Mouse (Mus musculus) lung, adult 2 months (tissue): Measurements from ENCODE around the gene Pgbd1. TPM values are rescaled to one million over a fixed set of nuclear protein-coding genes. Genes with fewer than 3 reads are reported as not detected.
A peak's percentile ranks its signal among the peaks of the same experiment; 100 is the strongest.
"Not testable (repeated sequence)": the region's sequence is repeated elsewhere in the genome, so short reads cannot be mapped to it uniquely, and the experiment has no call there.

Experiments
- DNase-seq: peaks from one replicate; pipeline ENCODE4 v3.0.0; 2022
- H3K4me1 ChIP-seq: fragments of 200-500 bp; 2 replicates; pipeline ENCODE4 v1.6.1; 2011; ENCODE audit warnings: low read length; ENCODE audit not compliant: control insufficient read depth, insufficient read depth
- H3K4me3 ChIP-seq: fragments of 200-500 bp; replicated peaks from 2 replicates; pipeline ENCODE3; 2011; ENCODE audit warnings: low read depth, mild to moderate bottlenecking, control low read depth, low read length; ENCODE audit errors: extremely low read depth
- CTCF ChIP-seq: fragments of 200-500 bp; IDR thresholded peaks from 2 replicates; pipeline ENCODE4 v1.5.1; 2011; ENCODE audit warnings: mild to moderate bottlenecking, low read length, control low read depth; ENCODE audit not compliant: insufficient read depth
- POLR2A ChIP-seq: fragments of 200-500 bp; IDR thresholded peaks from 2 replicates; pipeline ENCODE4 v1.6.1; 2011; ENCODE audit warnings: low read depth, mild to moderate bottlenecking, control low read depth, low read length, borderline replicate concordance; ENCODE audit errors: extremely low read depth
- WGBS: fragments of 180-500 bp; shearing (Covaris S2); methylation state at CpG from one replicate; pipeline ENCODE4 v1.1.7; 2018; 5-methylcytosine and 5-hydroxymethylcytosine counted together
- polyA plus RNA-seq: library from polyadenylated mRNA; depleted of rRNA; stranded (reverse); fragments of >200 nt; gene quantifications from 2 replicates; pipeline ENCODE4 v1.2.3, GENCODE M21; 2012; rRNA removed

Pgbd1 gene
- polyA plus RNA-seq, 1 experiment = 0.73 TPM

DNA sequence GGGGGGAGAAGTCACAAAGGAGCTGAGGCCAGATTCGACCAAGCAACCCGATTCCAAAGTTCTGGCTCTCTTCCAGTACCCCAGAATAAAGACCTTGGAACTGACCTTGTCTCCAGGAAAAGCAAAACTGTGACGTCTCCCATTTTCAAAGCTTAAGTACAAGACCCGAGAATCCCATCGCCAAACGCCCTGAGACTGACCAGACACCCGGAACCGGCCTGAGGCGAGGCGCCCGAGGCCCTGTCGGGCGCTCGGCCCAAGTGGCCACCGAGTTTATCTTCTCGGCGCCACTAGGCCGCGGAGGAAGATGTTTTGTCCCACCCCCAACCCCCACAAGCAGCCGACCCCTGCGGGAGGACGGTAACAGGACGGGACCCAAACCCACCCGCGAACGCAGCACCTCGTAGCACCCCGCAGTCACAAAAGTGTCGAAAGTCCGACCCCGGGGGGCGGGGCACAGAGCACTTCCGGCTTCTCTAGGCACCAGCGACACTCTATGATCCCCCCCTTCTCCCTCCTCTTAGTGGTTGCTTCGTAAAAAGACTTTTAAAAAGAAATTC lies 38.5 kb downstream of the Pgbd1 start, which contains the start of gene Zkscan3:
Gene Zkscan3, minus strand, starts transcription at position 469 of the 560 bp plus-strand sequence.
- TF ChIP-seq CTCF (no peak), POLR2A (peak; percentile 80; the same call in 1 of the 2 replicates)
- under 1% methylated on average over 35 of the region's 35 CpGs for WGBS
- H3K4me3 ChIP-seq = peak within 1 kb of the TSS; percentile 100
- DNase-seq = peak; percentile 83
- H3K4me1 ChIP-seq = peaks cover 5% of the 10 kb centered on the region; the same call in 1 of the 2 replicates

DNA sequence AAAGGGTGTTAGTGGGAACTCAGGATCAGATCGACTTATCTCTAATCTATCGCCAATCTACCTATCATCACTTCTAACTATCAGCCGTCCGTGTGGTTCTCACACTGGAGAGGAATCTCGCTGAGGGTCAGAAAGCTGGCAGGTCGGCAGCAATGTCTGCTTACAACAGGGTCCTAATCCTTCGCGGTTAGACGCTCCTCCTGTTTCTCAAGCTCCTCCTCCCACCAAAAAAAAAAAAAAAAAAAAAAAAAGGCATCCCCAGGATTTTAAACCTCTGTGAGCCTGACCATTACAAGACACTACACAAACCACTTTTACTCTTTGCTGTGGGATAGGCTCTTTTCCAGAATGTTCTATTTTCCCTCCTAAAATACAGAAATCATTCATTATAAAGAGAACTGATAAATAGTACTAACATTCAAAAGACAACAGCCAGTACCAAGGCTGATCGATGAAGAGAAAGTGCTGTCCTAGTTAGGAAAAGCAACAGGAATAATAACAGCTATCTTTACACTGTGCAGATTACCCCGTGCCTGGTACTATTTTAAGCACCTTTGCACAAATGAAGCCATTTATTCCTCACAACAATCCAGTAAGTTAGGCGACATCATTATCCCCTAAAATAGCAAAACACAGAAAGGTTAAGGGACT lies 39.1 kb downstream of the Pgbd1 start:
- no peak for TF ChIP-seq POLR2A
- TF ChIP-seq CTCF = no peak
- H3K4me3 ChIP-seq = peak overlapping the region; percentile 100
- no peak for DNase-seq
- H3K4me1 ChIP-seq = peaks cover 6% of the 10 kb centered on the region; the same call in 1 of the 2 replicates
- 11% methylated on average over 12 of the region's 12 CpGs for WGBS

DNA sequence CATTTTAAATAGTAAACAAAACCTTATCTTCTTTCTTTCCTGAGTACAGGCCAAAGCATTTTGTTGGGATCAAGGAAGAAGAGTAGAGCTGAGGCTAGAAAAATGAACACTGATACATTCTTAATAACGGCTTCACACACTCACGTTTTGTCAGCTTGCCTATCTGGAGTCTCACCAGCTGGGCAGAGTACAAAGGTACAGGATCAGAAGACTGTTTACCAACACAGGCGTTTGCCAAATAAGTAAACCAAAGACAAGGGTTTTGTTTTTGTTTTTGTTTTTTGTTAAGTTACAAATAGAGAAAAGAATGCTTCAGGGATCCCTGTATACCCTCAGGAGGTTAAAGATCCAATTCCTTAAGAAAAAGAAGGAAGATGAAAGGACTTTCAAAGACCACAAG lies 39.7 kb downstream of the Pgbd1 start:
- 60% methylated on average over 3 of the region's 3 CpGs for WGBS
- peaks cover 6% of the 10 kb centered on the region; the same call in 1 of the 2 replicates for H3K4me1 ChIP-seq
- no peak overlapping the region for H3K4me3 ChIP-seq

DNA sequence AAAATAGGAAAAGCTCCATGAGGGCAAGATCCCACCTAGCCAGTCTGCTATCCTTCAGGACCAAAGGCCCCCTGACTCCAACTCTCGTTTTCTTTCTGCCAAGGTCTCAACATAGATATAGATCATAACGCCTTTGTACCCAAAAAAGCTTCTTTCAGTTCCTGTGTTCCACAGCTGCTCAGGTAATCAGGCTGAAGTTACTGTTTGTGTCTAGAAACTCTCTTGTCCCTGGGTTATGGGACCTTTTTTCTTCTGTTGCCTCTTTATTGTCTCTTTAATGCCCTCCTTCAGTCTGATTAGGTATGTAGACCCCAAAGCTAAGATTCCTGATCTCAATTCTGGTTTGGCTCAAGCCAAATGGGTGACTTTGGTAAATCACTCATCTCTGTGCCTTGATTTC lies 43.4 kb downstream of the Pgbd1 start:
- Histone ChIP-seq H3K4me3 (no peak overlapping the region), H3K4me1 (peaks cover 6% of the 10 kb centered on the region; the same call in 1 of the 2 replicates)
- no peak for TF ChIP-seq POLR2A
- TF ChIP-seq CTCF = no peak
- no peak for DNase-seq
- WGBS = 81% methylated on average over 2 of the region's 2 CpGs

More for the DNA sequence above, 39.7 kb downstream of the Pgbd1 start:
- TF ChIP-seq POLR2A (no peak), CTCF (no peak)
- no peak for DNase-seq

DNA sequence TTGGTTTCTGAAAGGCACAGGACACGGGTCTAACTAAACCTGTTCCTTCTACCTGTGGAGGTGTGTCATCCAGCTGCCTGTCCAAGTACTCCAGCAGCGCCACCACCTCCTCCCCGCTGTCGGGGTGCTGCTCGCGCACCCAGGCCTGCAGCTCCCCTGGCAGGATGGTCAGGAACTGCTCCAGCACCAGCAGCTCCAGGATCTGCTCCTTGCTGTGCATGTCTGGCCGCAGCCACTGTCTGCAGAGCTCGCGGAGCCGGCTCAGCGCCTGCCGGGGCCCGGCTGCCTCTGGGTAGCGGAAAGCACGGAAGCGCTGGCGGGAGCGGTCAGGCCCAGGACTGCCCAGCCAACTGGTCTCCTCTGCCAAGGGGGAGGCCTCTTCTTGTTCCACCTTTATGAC lies 44.8 kb downstream of the Pgbd1 start:
- DNase-seq = peak; percentile 34
- H3K4me1 ChIP-seq, H3K4me3 ChIP-seq: not testable (repeated sequence)
- WGBS = 91% methylated on average over 18 of the region's 18 CpGs

DNA sequence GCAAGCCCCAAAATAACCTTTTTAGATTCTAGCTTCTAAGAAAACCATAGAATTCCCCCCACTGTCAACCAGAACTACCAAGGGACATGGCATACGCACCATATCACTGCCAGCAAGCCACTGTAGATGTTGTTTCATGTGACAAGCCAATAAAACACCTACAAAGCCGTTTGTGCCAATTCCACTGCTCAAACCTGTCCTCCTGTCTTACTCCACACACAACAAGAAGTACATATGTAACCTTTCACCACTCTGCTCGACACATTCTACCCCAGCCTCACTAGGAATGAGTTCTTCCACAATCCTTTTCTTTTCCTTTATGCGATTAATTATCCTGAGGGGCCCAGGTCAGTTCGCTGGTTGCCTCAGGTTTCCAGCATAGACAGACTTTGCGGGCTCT lies 45.2 kb downstream of the Pgbd1 start:
- TF ChIP-seq POLR2A (no peak), CTCF (no peak)
- WGBS = 90% methylated on average over 6 of the region's 6 CpGs
- 0 out of 2 replicates have a peak, but pooled peaks cover 4% of the 10 kb centered on the region for H3K4me1 ChIP-seq
- H3K4me3 ChIP-seq = no peak overlapping the region
- DNase-seq = no peak

DNA sequence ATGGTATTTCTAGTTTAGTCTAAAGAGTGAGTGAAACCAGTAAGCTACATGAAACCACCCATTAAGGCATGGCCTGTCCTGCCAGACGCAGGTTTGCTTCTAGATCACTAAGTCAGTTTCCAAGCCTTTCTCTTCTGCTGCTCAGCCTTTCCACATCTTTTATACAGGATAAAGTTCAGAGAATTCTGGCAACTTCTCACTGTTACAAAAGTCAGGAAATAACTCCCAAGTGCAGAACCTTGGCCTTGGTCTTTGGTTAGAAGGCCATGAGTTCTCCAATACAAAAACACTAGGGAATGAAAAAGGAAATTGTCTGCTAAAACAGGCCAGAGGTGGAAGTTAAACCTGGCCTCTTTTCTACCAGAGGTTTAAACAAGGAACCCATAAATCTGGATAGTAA lies 45.6 kb downstream of the Pgbd1 start:
- TF ChIP-seq CTCF = no peak
- TF ChIP-seq POLR2A = no peak
- Histone ChIP-seq H3K4me1 (0 out of 2 replicates have a peak, but pooled peaks cover 4% of the 10 kb centered on the region), H3K4me3 (no peak overlapping the region)
- DNase-seq = no peak
- WGBS = 98% methylated on average over 1 of the region's 1 CpGs

DNA sequence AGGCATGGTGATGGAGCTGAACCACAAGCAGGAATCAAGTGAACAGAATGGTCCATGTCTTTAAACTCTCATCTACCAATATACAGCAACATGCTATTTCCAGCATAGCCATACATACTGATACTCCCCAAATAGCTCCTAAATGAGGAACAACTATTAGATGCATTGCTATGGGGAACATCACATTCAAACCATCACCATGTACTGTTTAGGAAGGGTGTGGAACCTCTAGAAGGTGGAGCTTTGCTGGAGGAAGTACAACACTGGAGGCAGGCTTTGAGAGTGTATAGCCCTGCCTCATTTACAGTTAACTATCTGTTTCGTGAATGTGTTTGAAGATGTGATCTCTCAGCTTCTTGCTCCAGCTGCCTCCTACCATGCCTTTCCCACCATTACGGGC lies 63.1 kb downstream of the Pgbd1 start:
- no peak overlapping the region for H3K4me3 ChIP-seq
- TF ChIP-seq CTCF = no peak
- TF ChIP-seq POLR2A = no peak
- no peak for DNase-seq
- H3K4me1 ChIP-seq = no peaks in the 10 kb centered on the region
- WGBS = 84% methylated on average over 2 of the region's 2 CpGs

DNA sequence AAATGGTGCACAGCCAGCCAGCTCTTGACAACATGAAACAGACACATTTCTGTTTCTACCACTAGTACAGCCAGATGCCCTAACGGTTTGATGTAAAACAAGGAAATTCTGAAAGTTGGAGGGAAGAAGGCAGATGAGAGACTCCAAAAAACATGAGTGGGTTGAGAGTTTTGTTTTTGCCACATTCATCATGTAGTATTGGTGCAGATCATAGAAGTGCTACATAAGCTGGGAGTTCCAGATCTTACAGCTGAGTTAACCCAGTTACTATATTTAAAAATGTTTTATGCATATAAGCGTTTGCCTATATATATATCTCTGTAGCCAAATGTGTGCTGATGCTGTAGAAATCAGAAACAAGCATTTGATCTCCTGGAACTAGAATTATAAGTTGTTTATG lies 68.2 kb downstream of the Pgbd1 start:
- Histone ChIP-seq H3K4me3 (no peak overlapping the region), H3K4me1 (no peaks in the 10 kb centered on the region)
- WGBS = 92% methylated on average over 2 of the region's 2 CpGs
- no peak for DNase-seq
- TF ChIP-seq CTCF = no peak

Other genes with a start within 250 kb of the Pgbd1 start
- not detected in 2 replicates for gene Gpx5, start 148.3 kb downstream of the Pgbd1 start, polyA plus RNA-seq
- gene Gpx6, start 128.9 kb downstream of the Pgbd1 start, polyA plus RNA-seq = not detected in 2 replicates
- not detected in 2 replicates for gene Olfr1367, start 94.1 kb downstream of the Pgbd1 start, polyA plus RNA-seq
- gene Zscan12, start 78.2 kb downstream of the Pgbd1 start, polyA plus RNA-seq = 1.1 and 1.8 TPM in 2 replicates
- 18.2 and 18.7 TPM in 2 replicates for gene Zkscan3, start 38.3 kb downstream of the Pgbd1 start, polyA plus RNA-seq
- 12.9 and 21.4 TPM in 2 replicates for gene Zscan26, start 12.7 kb upstream of the Pgbd1 start, polyA plus RNA-seq
- 0.82 and 0.89 TPM in 2 replicates for gene Nkapl, start 27.5 kb upstream of the Pgbd1 start, polyA plus RNA-seq
- gene Zkscan4, start 37.8 kb upstream of the Pgbd1 start, polyA plus RNA-seq = 1.2 and 1.7 TPM in 2 replicates
- gene Gm10065, start 38.4 kb upstream of the Pgbd1 start, polyA plus RNA-seq = not detected in 2 replicates
- 0.06 TPM in 2 replicates for gene AK157302, start 54.2 kb upstream of the Pgbd1 start, polyA plus RNA-seq
- 3.0 and 5.0 TPM in 2 replicates for gene Gm11273, start 60.4 kb upstream of the Pgbd1 start, polyA plus RNA-seq
- gene Zkscan8, start 90.1 kb upstream of the Pgbd1 start, polyA plus RNA-seq = 2.5 and 4.7 TPM in 2 replicates
- not detected in 2 replicates for gene Olfr1366, start 101.8 kb upstream of the Pgbd1 start, polyA plus RNA-seq
- gene Olfr1535, start 118.8 kb upstream of the Pgbd1 start, polyA plus RNA-seq = not detected in 2 replicates
- gene Olfr1364, start 140.7 kb upstream of the Pgbd1 start, polyA plus RNA-seq = not detected in 2 replicates
- gene Olfr1362, start 173.0 kb upstream of the Pgbd1 start, polyA plus RNA-seq = not detected in 2 replicates
- not detected in 2 replicates for gene Olfr11, start 201.5 kb upstream of the Pgbd1 start, polyA plus RNA-seq
- gene Olfr1361, start 222.3 kb upstream of the Pgbd1 start, polyA plus RNA-seq = not detected in 2 replicates
- not detected in 2 replicates for gene Olfr1360, start 236.3 kb upstream of the Pgbd1 start, polyA plus RNA-seq